Mouse (Mus musculus): Measurements from ENCODE around the gene Cpd. TPM values are rescaled to one million over a fixed set of nuclear protein-coding genes. Genes with fewer than 3 reads are reported as not detected.
"Not testable (repeated sequence)": the region's sequence is repeated elsewhere in the genome, so short reads cannot be mapped to it uniquely, and the experiment has no call there.

The Cpd gene
- total RNA-seq, 2 experiments from 2014 or later: 61.8 to 67.7 TPM

GRCm38 (mm10) chr11:76846011-76846877 is 574 bp downstream of the Cpd start:
- no peak for DNase-seq

DNA sequence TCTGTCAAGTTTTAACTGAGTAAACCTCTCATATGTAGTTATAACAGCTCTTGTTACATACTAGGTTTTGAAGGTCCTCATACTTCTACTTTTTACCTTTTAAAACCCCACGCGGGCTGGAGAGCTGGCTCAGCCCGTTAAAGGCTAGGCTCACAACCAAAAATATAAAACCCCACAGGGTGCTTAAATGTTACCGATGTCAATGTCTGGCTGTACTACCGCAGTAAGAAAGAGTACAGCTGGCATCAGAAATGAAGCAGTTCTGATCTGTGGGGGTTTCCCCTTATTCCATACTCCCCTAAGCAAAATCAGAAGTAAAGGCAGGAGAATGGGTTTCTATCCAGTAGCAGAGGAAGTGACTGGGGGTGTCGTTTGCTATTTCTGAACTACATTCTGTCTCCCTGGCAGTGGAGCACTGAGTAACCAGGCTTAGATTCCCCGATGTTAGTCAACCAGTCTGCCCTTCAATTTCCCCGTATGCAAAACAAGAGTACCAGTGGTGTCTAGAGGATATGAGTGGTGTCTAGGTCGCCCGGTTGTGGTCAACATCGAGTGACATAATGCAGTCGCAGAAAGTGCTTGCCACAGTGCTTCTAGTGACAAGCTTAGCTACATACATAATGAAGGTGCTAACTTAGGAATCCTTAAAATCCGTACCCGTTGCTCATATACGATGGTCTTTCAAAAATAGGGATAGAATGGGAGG is 1.4 kb downstream of the Cpd start:
- DNase-seq: peak; percentile 31 to 38

DNA sequence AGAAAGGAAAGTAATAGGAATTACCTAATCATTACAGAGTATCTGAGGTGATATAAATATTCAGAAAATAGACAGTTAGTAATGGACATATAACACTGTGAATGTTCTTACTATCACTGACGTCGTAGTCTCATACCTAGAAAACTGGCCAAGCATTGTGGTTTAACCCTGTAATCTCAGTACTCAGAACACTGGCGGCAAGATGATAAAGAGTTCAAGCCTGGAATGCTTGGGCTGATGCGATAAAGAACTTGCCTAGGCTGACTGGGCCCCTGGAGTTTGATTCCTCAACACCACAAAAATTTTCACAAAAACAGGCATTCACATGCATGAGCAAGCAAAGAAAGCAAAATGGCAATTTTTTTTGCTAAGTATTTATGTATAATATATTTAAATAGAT is 8.2 kb downstream of the Cpd start:
- DNase-seq: no peak

- peak in 1 of 2 experiments; percentile 25 for DNase-seq
Measured at GRCm38 (mm10) chr11:76836317-76836716, 10.5 kb downstream of the Cpd start.

DNA sequence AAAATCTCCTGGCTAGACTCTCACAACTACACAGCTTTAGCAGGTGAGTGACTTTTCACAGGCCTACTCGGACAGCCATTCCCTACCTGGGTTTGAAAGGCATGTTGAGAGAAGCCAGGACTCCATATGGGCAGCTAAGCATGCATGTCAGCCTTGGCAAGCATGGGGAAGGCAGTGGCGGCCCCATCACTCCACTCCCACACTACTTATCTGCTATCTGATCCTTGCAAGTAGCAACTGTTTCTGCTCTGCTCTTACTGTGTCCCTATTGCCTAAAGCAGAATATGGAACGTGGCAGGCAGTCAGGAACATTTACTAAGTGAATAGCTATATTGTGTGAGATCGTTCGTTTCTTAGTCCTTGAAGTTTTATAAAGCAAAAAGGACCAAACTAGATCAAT is 10.9 kb downstream of the Cpd start:
- no peak for DNase-seq

DNA sequence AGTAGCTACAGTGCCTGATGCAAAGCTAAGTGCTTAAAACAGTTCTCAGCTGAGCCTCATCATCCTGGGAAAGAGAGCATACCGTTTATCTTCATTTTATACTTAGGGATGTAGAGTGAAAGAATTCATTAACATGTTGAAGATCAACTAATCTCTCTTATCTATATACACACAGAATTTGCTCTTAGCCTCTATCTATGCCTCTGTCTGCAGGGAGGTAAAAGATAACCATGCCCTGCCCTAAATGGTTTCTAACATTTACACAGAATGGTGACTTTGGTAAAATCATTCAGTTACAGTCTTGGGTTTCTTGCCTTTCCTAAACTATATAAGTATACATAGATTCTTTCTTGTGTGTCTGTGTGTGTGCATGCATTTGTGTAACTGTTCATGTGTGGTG is 12.2 kb downstream of the Cpd start:
- DNase-seq: no peak

- DNase-seq: peak in 1 of 2 experiments; percentile 34
Measured at GRCm38 (mm10) chr11:76824885-76825265, 21.9 kb downstream of the Cpd start.

DNA sequence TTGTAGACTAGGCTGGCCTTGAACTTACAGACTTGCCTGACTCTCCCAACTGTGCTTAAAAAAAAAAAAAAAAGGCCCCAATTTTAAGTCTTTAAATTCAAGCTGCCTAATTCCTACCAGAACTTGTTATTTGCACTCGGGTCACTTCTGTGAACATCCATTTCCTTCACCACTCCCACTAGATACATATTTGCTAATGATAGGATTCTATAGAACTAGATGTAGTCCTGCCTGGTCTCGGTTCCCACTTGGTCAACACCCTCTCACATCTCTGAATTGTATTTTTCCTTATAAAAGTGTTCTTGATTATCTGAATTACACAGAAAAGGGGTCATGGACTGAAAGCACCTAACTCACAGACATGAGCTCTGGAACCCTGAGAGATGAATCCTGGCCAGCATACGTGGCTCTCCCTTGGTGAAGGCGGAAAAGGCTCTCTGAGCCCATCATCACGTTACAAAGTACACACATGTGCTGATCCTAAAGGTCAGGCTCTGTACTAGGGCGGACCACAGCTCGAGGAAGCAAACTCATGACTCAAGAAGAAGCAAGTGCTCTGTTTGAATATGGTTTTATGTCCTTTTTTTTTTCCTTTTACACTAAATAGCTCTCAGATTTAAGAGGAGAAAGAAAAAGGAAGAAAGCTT is 22.5 kb downstream of the Cpd start:
- DNase-seq: no peak

DNA sequence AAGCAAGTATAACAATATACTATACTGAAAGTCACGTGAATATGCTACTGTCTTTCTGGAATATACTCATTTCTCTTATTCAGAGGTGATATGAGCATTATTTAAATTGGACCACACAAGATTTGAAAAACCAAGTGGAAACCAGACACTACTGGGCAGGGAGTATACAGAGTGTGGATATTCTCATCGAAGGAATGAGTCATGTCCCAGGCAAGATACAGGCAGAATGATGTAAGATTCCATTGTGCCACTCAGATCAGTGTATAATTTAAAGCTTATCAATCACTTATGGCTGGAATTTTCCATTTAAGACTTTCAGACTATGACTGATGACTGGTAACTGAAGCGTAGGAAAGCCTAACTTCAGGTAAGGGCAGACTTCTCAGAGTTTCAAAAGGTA is 23.2 kb downstream of the Cpd start:
- no peak for DNase-seq

GRCm38 (mm10) chr11:76821353-76821752 is 25.5 kb downstream of the Cpd start:
- DNase-seq: no peak

DNA sequence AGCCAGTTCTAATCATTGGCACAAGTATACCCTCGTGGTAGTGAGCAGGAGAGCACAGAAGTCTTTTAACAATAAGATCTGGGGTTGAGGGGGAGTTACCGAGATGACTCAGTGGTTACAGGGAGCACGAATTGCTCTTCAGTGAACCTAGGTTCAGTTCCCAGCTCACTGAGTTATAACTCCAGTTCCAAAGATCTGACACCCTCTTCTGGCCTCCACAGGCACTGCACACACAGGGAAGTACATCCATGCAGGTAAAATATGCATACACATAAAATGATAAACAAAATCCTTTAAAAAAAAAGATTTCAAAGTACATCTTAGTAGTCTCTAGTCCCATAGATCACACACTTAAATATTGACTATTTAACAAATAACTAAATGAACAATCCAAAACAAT is 29.2 kb downstream of the Cpd start:
- DNase-seq: no peak

GRCm38 (mm10) chr11:76810706-76811495 is 35.9 kb downstream of the Cpd start:
- DNase-seq: no peak

DNA sequence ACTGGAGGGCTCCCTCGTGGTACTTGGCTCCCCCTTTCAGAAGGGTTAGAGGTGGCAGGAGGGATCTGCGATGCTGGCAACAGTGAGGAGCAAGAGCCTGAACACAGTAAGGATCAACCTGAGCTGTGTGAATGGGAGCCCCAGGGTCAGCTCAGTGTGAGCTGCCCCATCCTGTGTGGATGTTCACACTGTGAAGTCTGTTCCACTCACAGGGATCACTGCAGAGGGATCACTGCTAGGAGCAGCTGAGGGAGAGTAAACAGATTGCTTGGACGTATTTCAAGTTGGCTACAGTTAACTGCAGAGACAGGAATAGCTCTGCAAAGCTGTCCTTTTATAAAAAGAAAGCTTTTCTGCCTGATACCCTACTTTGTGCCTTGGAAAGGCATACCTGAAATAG is 37.4 kb downstream of the Cpd start:
- DNase-seq: peak; percentile 17 to 37

DNA sequence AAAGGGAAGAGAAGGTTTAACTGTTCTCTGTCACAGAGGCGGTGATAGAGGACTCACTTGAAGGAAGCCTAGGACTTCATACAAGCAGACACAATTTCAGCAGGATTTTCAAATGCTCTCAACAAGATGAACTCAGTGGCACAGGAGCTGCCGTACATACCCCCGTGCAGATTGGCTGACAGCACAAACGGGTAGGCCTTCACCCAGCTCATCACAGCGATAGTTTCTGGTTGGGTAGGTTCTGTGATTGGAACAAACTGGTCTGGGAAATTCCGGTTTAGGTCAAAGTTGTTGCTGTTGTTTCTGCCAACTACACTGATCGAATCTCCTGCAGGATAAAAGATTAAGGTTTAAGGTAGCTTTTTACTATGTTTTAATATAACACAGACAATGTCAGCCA is 38.3 kb downstream of the Cpd start:
- DNase-seq: no peak

DNA sequence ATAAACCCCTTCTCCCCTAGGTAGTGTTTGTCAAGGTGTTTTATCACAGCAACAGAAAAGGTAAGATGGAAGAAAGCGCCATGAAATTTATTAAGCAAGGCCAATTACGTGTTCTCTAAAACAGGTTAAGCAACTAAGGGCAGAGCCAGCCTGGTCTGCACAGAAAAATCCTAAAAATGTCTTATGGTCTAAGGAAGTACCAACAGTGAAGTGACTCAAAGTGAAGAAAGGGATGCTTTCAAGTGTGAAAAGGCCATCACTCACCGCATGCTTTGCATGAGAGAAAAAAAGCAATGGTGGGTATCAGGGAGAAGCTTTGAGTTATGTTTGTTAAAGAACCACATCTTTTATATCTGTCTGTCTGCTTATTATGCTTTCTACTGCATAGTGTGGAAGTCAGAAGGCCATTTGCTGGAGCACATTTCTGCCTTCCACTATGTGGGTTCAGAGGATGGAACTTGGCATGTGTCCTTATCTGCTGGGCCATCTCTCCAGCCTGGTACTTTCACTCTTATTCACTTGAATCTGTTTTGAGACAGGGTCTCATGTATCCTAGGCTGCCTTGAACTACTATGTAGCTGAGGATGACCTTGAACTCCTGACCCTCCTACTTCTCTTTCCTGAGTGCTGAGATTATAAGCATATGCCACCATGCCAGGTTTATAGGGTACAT is 39.7 kb downstream of the Cpd start:
- no peak for DNase-seq

GRCm38 (mm10) chr11:76806026-76806425 is 40.8 kb downstream of the Cpd start:
- DNase-seq: no peak

- DNase-seq: not testable (repeated sequence)
Measured at GRCm38 (mm10) chr11:76805072-76805471, 41.7 kb downstream of the Cpd start.

GRCm38 (mm10) chr11:76803266-76803665 is 43.6 kb downstream of the Cpd start:
- DNase-seq: no peak

- DNase-seq: no peak
Measured at GRCm38 (mm10) chr11:76797236-76797635, 49.6 kb downstream of the Cpd start.

DNA sequence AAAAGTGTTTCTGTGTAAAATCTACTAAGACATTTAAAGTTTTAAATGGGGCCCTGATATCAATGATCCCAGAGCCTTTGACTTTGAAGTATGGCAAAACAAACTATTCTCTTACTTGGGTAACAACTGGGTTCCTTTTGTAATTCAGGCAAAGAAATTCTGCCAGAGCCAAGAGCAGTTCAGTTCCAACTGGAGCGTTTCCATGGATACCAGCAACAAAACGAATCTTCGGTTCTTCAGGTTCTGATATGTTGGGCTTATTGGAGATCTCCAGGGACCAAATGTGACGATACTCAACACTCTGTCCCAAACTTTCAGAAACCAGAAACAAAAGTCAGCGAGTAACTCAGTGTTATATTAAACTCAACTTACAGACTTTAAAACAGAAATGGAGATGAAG is 51.5 kb downstream of the Cpd start:
- DNase-seq: no peak

- peak in 1 of 2 experiments; percentile 20 for DNase-seq
Measured at GRCm38 (mm10) chr11:76791331-76791730, 55.5 kb downstream of the Cpd start.

DNA sequence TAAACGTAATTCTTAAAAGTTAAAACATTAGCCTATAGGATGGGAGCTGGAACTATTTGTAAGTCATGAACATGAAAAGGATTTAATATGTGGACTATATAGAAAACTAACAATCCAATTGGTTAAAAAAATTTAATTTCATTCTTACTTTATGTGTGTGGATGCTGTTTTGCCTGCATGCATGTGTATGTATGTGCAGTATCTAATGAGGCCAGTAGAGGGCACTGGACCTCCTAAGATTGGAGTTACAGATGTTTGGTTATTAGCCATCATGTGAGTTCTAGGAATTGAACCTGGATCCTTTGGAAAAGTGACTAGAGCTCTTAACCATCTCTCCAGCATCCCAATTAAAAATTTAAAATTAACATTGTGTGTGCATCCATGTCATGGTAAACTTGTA is 57.6 kb downstream of the Cpd start:
- peak in 1 of 2 experiments; percentile 15 for DNase-seq
